Mouse (Mus musculus): Measurements from ENCODE around the gene Barhl2.
A peak's percentile ranks its signal among the peaks of the same experiment; 100 is the strongest.

The Barhl2 gene

DNA sequence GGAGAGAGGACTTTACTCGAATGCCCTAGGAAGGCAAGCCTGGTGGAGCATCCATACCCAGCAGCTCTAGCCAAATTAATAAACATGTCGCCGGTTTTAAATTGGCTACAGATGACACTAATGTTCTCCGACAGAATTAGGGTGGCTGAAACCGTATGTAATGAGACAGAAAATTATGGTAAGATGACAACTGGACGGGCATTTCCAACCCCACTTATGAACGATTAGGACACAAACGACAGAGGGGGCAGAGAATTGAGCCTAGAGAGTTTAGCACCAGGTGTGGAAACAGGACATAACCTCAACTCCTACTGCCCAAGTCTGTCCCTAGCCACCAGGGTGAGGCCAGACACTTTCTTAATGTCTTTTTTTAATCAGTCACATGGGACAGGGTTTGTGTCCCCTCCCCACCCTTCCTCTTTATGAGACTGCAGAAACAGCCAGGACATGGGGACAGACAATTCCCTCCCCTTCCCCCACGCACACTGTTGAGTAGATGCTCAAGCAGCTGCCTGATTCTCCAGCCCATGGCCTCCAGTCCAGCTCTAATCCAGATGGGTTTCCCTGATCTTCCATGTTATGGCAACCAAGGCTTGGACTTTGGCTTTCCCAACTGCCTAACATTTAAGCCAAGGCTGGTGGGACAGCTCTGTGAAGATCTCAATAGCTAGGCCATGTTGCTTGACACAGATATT is 3.4 kb downstream of the Barhl2 start:
- DNase-seq: no peak

DNA sequence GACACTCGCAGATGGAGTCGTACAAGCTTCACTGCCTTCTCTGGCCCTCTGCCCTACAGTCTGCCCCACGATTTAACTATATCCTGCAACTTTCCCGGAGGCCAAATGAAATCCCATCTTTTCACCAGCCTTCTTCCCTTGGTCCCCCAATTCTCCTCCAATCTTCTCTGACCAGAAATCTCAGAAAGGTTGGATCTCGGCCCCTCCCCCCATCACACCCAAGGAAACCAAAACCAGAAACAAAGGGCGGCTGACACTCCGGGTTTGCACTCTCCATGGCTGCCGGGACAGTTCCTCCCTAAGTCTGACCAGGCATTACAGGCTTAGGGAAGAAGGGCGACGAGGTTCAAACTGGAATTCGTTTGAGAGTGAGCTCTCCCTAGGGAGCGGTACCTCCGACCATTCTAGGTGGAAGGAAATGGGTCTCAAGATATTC is 4.1 kb downstream of the Barhl2 start:
- DNase-seq: no peak

DNA sequence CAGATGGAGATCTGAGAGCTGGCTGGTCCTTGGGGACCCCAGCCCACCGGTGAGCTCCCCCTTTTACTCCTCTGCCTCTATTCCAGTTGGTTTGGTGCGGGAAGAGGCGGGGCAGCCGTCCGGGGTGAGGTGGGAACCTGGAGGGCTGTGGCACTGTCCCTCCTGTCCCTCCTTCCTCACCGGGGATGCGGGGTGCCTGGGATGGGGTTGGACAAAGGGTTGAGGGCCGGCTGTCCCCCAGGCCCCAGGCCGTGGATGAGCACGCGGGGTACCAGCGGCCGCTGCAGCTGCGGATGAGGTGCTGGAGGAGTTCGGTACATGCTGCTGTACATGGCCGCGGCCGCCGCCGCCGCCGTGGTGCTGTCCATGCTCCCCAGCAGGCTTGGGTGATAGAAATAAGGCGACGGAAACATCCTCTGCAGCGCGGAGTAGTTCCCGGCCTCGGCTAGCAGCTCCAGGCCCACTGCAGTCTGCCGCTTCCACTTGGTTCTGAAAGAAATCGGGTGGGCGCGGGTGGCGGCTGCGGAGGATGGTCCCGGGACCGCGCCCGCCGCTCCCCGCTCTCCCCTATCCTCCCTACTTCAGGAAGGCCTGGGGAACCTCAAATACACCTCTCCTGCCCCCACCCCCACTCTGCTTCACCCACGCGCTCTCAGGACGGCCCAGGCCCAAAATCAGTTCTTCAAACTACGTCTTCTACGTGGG is 4.6 kb downstream of the Barhl2 start:
- no peak for DNase-seq

DNA sequence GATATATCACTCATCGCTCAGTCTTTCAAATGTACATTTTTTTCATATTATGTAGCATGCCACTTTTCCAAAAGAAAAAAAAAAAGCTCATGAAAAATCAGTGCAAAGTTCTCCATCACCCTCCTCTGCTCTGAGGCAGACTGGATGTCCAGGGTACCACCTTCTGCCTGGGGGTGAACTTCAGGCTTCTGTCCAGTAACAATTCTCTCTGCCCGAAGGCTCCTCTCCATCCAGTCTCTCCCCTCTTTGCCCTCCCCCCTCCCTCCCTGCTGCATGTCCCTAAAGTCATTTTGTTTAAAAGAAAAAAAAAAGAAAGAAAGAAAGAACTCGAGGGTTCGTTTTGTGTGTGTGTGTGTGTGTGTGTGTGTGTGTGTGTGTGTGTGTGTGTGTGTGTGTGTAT is 5.3 kb downstream of the Barhl2 start:
- no peak for DNase-seq

DNA sequence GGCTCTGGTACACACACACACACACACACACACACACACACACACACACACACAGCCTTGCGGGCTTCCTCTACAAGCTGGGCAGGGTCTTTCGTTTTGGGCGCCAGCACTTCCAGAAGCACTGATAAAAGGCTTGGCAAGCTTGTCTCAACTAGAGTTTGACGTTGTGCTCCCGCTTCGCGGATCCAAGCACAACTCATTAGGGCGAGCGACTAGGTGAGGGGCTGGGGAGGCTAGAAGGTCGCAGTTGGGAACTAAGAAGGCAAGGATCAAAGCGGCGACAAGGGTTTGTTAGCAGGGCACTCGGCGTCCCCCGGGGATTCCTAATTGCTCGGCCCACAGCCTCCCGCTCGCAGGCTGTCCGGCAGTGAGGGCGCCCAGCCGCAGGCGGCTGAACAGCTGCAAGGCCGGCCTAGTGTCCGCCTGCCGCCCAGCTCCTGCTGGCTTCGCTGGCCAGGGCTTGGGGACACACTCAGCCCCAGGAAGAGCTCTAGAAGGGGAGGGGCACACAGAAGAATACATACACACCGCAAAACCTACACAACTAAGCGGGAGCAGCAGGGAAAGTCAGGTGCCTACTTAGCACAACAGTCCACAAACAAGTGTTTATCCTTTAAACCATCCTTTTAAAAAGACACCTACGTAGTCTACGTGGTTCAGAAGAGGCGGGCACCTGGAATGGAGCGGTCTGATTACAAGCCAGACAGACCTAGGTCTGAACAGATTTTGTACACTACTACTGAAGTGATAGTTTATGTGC is 6.1 kb downstream of the Barhl2 start:
- no peak for DNase-seq

DNA sequence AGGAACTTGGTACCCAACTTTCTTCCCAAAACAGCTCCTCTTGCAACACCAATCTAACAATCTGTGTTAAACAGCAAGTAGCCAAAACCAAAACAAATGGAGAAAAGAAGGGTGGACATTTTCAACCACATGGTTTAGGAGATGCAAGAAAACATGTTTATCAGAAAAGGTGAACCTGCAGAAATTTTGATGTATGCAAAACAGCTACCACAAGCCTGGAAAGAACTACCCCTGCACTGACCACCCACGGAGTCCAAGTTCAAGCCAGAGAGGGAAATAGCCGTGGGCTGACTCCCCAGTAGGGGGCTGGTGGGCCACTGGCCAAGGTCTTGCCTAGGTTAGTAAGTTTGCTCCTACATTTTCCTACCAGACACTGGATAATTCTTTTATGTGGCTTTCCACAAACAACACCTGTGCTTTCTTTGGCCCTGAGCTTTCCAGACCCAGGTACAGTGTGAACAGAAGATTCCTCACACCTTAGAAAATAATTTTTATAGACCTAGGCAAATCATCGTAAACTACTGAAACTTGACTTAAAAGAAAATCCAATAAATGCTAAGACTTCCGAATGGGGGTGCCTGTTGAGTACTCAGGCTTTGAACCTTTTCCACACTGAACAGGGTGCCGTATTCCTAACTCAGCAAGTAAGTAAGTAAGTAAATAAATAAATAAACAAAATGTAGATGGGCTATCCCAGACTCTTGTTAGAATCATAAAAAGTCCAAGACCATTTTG is 7.4 kb downstream of the Barhl2 start:
- no peak for DNase-seq

DNA sequence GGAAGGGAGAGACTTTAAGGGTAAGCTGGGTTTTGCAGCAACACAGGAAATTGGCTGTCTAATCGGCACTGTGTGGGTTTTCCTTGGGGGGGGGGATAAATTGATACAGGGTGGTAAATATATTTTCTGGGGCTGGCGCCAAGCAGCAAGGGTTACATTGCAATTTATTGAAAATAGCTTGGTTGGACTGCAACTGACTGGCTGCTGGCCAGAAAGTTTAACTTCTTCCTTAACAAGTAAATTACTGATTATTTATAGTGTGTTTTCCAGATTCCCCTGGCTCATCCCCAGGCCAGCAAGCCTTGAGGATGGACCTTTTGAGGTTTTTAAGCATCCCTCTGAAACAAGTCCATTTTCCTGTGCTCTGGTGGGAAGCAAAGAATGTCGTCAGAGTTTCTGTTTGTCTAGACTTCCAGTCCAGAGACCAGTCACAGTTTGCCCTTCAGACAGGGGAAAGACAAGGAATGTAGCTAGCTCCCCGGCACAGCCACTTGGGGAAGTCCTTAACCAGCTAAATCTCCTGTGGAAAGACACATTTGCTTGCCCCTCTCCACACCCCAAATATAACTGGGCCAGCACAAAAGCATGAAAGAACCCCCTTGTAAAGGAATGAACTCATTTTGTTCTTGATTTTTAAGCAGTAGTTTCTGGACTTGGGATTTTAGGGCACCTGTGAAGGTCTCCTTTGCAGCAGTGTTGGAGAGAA is 8.1 kb downstream of the Barhl2 start:
- DNase-seq: no peak

DNA sequence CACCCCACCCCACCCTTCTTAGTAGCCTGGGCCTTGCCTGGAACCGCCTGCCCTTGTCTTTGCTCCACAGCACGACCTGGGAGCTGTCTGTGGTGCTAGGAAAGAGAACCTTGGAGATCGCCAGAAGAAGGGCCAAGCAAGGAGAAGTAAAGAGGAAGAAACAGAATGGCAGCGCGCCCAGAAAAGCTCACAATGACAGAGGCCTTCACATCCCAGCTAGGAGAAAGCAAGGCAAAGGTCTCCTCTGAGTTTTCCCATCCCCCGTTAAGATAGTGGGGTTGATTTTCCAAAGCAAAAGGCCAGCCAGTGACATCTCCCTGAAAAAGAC is 9.2 kb downstream of the Barhl2 start:
- no peak for DNase-seq

DNA sequence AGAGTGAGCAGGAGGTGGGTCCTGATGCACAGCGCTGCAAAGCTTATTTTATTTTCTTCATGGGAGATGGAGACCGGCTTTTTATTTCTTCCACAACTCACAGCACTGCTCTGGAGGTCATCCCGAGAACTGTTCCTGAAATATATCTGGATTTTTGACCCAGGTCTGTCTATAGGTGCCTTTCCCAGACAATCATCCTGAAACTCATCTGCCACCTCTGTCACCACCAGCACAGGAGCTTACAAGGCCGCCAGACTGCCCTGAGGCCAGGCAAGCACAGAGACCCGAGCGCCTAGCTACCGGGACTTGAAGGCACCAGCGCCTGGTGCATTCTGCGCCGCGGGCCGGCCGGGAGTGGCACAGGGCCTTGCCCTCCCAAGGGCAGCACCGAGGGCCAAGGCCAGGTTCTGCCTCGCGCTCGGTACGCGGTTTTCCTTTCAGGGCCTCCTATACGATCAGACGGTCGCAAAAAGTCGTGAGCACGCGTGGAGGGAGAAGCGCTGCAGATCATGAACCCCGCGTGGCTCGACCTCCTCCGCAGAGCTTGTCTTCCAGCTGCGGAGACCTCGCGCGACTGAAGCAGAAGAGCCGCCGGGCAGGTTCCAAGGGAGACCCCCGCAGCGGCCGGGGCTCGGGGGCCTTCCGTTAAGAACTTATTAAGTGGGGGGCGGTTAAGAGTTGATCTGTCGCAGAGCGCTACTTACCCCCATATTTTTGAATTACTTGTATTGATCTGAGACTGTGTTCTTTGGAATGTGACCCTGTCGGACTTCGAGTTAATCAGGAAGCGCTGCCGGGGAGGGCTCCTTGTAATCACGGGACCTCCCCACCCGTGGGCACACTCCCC is 9.8 kb downstream of the Barhl2 start:
- DNase-seq: no peak

DNA sequence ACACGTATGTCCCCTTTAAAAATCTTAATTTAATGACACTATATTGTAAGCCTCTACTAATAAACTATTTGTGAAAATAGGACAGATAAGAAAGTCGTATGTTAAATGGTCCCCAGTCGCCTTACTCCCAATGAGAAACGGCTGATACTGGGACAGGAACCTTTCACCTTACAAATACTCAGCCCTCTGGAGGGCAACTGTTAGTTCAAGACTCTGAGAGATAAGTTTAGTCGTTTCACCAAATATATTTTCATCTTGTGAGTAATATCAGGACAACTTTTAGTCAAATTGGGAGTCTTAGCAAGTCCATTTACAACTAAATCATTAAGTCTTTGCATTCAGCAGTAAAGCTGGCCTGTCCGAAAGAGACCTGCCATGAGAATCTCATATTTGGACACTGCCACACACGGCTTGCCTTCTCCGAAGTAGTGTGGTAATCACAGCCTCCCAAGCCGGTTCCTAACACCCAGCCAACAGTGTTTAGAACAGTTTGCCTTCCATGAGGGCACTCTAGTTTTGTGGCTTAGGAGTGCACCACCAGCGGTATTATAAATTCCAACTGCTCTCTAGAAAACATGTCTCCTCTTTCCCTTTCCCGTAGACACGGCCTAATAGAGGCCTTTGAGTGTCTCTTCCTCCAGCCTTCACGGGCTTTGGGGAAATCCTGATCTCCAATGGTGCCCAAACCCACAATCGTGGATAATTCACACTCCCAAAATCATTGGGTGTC is 10.7 kb downstream of the Barhl2 start:
- DNase-seq: no peak

DNA sequence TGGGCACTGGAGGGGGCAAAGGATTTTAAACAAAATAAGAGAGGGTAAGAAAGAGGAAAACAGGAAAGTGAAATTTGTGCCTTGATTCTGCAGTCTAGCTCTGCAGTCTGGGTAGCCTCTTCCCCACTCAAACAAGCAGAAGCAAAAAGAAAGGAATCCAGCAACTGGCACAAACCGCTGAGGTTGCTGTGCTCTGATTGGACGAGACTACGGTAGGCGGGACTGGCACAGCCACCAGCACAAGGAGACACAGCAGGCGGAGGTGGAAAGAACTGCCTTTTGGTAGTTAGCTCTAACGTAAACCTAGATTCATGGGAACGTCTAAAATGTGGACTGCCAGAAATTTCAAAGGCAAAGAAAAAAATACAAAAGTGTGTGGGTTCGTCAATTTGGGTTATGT is 11.4 kb downstream of the Barhl2 start:
- no peak for DNase-seq

DNA sequence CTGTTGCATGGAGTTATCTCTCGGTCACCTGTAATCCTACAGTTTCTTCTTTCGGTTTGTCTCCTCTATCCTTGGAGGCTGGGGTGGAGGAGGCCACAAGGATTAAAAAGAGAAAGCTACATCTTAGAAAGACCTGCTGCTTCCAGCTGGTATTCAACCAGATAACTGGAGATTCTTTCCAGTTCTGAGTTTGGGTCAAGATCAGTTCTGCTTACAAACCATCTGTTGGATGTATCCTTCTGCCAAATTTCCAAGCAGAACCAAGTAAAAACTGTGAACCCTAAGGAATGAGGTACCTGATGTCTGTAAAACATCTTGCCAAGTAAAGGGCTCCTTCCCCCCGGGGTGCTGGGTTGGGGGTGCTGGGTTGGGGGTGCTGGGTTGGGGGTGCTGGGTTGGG is 12.3 kb downstream of the Barhl2 start:
- no peak for DNase-seq

DNA sequence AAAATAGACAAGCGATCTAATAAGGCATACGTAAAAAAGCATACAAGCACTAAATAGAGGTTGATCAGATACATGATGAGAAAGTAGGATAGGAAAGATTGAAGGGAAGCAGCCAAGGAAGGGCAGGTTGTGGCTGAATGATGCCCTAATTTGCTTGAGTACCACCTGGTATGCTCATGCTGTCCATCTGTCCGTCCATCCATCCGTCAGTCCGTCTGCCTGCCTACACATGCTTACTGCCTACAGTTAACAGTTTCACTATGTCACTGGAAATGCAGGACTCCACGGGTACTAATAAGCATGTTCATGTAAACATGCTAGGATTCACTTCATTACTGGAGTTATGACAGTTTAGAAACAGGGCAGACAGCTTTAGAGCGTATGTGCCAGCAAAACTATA is 19.1 kb downstream of the Barhl2 start:
- no peak for DNase-seq

DNA sequence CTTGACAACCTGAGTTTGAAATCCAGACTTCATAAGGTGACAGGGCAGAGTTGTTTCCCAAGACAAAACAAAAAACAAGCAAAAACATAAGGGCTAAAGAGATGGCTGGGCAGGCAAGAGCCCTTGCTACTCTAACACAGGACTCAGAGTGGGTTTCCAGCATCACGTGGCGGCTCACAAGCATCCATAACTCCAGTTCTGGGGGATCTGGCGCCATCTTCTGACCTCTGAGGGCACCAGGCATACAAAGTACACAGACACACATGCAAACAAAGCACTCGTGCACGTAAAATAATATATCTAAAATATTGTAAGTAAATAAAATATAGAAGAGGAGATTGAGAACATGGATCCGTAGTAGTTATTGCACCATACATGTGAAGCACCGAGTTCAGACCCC is 31.9 kb downstream of the Barhl2 start:
- DNase-seq: no peak

DNA sequence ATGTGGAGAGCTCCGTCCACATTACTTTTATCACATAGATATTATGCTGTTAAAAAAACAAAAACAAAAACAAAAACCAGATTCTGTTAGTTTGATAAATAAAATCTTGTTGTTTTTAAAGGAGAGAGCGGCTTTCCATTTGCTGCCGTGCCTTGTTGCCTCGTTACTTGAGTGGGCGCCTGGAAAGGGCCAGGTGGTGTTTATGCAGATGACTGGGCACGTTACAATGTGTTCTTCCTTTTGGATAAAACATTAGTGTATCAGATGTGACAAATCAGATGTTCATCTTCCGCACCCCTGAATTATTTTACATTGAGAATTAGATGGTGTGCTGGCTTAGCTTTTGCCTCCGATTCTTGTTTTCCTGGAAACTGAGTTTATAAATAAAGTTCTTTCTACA is 37.1 kb downstream of the Barhl2 start:
- DNase-seq: peak; percentile 10

DNA sequence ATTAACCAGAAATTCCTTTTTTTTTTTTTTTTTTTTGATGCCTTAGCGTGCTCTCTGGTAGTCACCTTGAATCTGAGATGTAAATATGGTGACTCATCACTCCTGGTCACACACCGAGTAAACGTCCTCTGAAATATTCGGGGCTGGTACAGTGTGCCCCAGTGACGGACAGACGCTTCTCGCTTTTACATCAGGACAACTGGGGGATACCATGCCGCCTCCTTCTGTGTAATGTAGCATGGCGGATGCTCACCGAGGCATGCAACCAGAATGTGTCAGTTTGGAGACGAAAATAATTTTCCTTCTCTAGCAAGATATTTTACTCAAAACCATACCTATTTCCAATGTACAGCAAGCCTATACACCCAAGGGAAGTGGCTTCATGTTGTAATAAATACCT is 37.6 kb downstream of the Barhl2 start:
- DNase-seq: no peak

DNA sequence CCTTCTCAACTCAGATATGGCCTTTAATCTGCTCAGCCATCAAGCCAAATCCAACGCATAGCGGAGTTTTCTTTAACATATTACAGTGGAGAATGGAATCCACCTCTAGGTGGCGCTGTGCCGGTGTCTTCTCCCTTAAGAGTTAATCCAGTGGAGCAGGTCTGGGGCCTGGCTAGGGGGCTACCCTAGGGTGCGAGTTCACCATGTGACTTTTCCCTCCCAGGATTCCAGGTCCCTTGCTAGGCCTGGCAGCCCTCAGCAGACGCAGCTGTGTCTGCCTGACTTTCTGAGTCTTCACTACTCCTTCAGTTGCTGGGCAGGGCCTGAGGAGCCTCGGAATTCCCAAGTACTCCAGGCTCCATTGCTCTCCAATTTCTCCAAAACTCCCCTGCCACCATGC is 40.8 kb downstream of the Barhl2 start:
- no peak for DNase-seq

DNA sequence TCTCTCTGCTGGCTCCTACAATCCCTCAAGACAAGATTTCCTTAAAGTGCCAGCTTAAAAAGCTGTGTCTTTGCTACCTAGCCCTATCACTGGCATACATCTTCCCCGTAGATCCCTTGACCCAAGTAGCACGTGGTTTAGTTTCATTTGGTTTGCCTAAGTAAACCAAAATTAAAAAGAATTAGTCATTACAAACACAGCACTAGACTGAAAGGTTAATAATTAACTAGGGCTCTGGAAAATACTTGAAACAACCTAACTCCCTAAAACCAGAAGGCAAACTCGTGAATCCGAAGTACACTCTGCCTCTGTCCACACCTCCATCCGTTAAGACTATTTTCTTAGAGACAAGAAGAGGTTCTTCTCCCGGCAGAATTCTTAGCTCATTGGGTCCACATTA is 41.4 kb downstream of the Barhl2 start:
- no peak for DNase-seq

DNA sequence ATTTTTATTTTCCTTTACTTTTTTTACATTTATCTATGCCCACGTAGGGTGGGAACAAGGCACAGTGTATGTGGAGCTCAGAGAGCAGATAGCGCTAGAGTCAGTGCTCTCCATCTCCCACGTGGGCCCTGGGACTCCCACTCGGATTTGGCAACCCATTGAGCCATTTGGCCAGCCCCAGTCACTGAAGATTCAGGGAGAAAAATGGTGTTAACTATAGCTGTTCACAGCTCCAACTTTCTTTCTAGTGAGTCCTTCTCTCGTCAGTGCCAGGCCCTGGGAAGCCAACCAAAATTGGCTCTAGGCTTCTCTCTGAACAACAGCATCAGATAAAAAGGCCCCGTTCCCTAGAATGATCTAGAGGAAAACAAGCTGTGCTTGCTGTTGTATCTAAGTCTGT is 42.2 kb downstream of the Barhl2 start:
- no peak for DNase-seq

DNA sequence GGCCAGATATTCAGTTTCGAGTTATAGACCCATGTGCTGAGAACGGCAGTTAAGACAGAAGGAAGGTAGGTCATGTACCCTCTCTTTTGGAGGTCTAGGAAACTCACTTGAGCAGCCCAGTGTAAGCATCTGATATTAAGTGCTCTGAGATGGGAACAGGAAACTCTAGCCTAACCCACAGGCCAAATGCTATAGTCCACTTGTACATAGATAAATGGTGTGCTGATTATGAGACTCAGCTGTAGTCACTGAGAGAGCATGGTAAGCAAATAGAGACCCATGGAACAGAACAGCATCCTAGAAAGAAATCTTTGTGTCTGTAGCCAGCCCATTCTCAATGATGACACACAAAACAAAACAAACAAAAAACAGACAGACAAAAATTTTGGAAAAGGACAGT is 55.2 kb downstream of the Barhl2 start:
- no peak for DNase-seq

Data from right cerebral cortex, adult 18-20 months (tissue).